Mouse (Mus musculus): ENCODE data around the gene Gmip.

DNA sequence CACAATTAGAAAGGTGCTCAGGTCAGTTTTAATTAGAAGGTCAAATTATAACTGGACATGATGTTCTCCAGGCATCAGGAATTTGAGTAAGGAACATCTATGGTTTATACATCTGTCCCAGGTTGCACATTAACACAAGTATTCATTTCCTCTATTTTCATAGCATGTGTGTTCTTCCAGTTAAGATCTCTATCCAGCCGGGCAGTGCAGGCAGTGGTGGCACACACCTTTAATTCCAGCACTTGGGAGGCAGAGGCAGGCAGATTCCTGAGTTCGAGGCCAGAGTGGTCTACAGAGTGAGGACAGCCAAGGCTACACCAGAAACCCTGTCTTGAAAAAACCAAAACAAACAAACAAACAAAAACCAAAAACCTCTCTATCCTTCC lies 33.3 kb upstream of the Gmip start:
- TF ChIP-seq CTCF (IDR thresholded peaks at IDR 0.05; ENCODE audit: borderline replicate concordance, extremely low read depth, insufficient read depth, insufficient read length) (no peak), POLR2A (IDR thresholded peaks at IDR 0.05; ENCODE audit: borderline replicate concordance, extremely low read depth, insufficient read depth, insufficient read length, poor library complexity, severe bottlenecking) (no peak)
